In the genomic region with DNA sequence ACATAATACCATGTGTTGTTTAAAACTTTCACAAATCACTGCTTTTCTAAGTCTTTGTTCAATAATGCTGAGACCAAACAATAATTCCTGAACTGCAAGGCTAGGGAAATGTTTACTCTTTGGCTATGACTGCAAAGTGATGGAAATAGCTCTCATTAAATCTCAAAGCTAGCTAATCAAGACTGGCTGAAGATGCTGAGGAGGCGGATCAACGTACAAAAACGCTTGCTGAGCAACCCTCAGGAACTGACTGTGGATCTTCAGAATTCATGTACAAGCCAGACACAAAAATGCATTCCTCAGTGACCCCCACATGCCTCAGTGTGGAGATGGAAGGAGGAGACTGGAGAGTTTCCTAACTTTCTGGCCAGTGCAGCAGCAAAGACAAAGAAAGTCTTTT, we compare ENCODE assay signal across 21 mouse cellular contexts.
DNase-seq lines count a peak whose midpoint lies in the region; ATAC-seq lines count a peak whose summit lies in the region.
"Had no signal": no experiment of that assay in that cellular context is flagged by ENCODE, and none has a peak within 500 bp of the region (broad histone marks: within the 10 kb centered on the region; RNA-seq: fewer than 3 reads in every experiment).

No protein-coding gene starts in this region.

- peak; percentile 89 for ATAC-seq in frontal cortex, adult (ENCODE audit: low TSS enrichment)
- ATAC-seq: forebrain, embryonic 15.5 days; hindbrain, postnatal 0 days; inflammation-experienced regulatory T-cells, adult 6 months had no signal

- DNase-seq in frontal cortex, postnatal 14 days (ENCODE audit: low spot score in 2 of 2): no peak
- peak; percentile 15 to 21 for DNase-seq in right cerebral cortex, adult 2 months (ENCODE audit: low spot score in 2 of 2)
- no peak for DNase-seq in right cerebral cortex, postnatal 36 days (ENCODE audit: low spot score in 2 of 2)
- DNase-seq in brain, adult 2 months (ENCODE audit: low read depth, low spot score): peak; percentile 55
- DNase-seq in layer of hippocampus, postnatal 25 days (ENCODE audit: extremely low spot score in 1 of 2, low spot score in 1 of 2): no peak
- DNase-seq: adrenal gland, adult 2 months; adrenal gland, postnatal 14 days; B cell, adult 2 months; cerebellum, adult 8-10 months; cerebellum, postnatal 10 days; cerebellum, postnatal 36 days; embryo, embryonic 11 days; gastrocnemius, postnatal 10 days; gastrocnemius, postnatal 36 days; heart, adult 2 months; heart, postnatal 14 days; heart, postnatal 4 days had no signal

Comparison
In these comparisons a context has a peak if more than half of its experiments do, and no peak if none do; other contexts are left out.
1. DNase-seq: peak in right cerebral cortex, adult 2 months (2 of 2) and brain, adult 2 months (single experiment); none in frontal cortex, postnatal 14 days (0 of 2), right cerebral cortex, postnatal 36 days (0 of 2) and layer of hippocampus, postnatal 25 days (0 of 2).